Mouse (Mus musculus) kidney, adult 2 months (tissue): ENCODE measurements around the gene Dhx33.

Source experiments
- CTCF ChIP-seq: fragments of 200-500 bp; conservative IDR thresholded peaks from 2 replicates; pipeline ENCODE4 v1.5.1; 2011; ENCODE audit warnings: low read depth, mild to moderate bottlenecking, control low read depth, low read length, moderate library complexity, mixed read lengths; ENCODE audit not compliant: insufficient read depth, insufficient read length
- POLR2A ChIP-seq: fragments of 200-500 bp; IDR thresholded peaks from one replicate; pipeline ENCODE4 v1.6.1; 2011; ENCODE audit warnings: low read depth, low read length, control low read depth

DNA sequence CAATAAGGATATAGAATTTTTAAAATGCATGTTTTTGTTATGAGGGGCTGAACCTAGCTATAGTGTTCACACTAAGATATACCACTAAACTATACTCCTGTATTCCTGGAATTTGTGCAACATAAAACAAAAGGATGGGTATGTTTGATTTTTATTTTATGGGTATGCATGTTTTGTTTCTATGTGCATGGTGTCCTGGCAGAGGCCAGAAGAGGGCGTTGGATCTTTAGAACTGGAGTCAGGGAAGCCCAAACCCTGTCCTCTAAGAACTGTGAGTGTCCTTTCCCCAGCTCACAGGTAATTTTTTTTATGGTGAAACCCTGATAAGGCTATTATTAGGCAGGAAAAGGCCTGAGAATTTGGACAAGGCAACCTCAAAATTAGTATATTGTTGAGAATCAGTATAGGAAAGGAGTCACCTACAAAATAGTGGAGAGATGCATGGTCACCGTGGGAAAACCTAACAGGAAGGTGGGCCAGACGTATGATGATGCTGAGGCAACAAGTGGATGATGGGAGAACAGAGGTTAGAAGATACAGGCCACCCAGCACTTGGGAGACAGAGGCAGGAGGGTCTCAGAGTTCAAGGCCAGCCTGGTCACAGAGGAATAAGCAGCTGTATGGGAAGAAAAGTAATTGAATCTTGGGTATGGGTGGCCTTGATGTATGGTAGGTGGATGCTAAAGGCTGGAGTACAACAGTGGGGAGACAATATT, 25.3 kb upstream of the Dhx33 start:
- no peak for TF ChIP-seq CTCF
- no peak for TF ChIP-seq POLR2A
